Mouse (Mus musculus) right cerebral cortex, adult 18-20 months (tissue): ENCODE measurements around the gene 9330182L06Rik.
A peak's percentile ranks its signal among the peaks of the same experiment; 100 is the strongest.

Experiments used
- DNase-seq: peaks from one replicate; pipeline ENCODE4 v3.0.0; 2022; ENCODE audit warnings: mixed read lengths

The 9330182L06Rik gene

DNA sequence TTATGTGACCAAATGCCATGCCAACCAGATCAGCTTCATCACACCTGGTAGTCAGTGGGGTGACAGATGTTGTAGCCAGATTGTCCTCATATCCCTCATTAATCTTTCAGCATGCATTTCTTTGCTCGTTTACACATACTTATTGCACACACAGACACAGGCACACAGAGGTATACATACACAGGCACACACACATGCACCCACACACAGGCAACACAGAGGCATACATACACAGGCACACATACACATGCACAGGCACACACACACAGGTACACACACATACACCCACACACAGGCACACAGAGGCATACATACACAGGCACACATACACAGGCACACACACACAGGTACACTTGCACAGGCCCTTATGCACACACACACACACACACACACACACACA, 99.0 kb downstream of the 9330182L06Rik start:
- no peak for DNase-seq

DNA sequence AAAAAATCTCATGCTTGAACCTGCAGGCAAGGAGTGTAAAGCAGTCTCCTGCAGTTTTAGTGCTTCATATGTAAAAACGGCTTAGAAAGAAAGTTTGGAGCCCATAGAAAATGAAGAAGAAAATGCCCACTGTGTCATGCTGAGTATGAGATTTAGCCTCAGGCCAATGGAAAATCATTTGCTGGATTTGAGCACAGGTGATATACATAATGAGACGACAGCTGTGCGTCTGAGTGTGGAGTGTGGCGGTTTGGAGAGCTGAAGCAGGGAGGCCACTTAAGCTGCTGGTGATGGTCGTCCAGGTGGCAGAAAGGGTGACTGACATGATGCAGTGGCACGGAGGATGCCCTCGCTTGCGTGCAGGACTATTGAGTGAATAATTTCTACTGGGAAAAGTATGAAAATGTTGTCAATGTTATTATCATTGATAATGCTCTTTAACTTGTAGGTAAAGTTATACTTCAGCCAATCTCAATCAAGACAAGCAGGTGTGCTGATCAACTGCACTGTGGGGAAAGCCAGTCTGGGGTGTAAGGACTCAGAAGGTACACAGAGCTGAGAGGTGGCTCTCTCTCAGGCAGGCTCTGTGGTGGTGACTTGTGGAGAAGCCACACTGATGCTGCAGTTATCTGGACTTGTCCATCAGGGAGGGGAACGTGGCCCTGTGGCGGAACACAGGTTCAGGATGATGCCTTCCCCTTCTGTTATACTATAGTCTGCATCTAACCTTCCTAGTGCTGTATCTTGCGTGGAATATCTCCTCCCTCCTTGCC, 102.2 kb downstream of the 9330182L06Rik start:
- DNase-seq: no peak

GRCm38 (mm10) chr5:9371127-9371526, 105.2 kb downstream of the 9330182L06Rik start:
- DNase-seq: no peak

- DNase-seq: peak; percentile 26
These were observed 107.4 kb downstream of the 9330182L06Rik start for GRCm38 (mm10) chr5:9373341-9373740.

GRCm38 (mm10) chr5:9389968-9390367, 124.0 kb downstream of the 9330182L06Rik start:
- DNase-seq: no peak

GRCm38 (mm10) chr5:9391858-9392393, 126.0 kb downstream of the 9330182L06Rik start:
- DNase-seq: no peak

- no peak for DNase-seq
These were observed 151.2 kb downstream of the 9330182L06Rik start for GRCm38 (mm10) chr5:9417098-9417497.

GRCm38 (mm10) chr5:9417802-9418201, 151.9 kb downstream of the 9330182L06Rik start:
- DNase-seq: no peak

- peak; percentile 14 for DNase-seq
These were observed 154.0 kb downstream of the 9330182L06Rik start for GRCm38 (mm10) chr5:9419964-9420363.

- DNase-seq: no peak
These were observed 158.5 kb downstream of the 9330182L06Rik start for GRCm38 (mm10) chr5:9424464-9424863.

GRCm38 (mm10) chr5:9427165-9427564, 161.2 kb downstream of the 9330182L06Rik start:
- DNase-seq: no peak

- DNase-seq: peak; percentile 61
These were observed 161.8 kb downstream of the 9330182L06Rik start for GRCm38 (mm10) chr5:9427581-9428241.

DNA sequence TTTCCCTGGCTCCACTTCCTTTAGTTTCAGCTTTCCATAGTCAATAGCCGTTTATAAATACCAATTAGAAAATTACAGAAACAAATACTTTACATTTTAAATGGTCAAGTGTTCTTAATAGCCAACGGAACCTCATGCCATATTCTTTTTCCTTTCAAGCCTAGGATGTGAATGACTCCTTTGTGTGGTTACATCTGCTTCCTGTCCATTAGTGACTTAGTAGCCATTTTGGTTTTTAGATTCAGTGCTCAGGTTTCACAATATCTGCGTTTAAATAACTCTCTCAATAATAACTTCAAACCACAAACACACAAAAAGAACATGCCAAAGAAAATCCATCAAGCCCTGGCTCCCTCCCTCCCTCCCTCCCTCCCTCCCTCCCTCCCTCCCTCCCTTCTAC, 162.8 kb downstream of the 9330182L06Rik start:
- DNase-seq: no peak

DNA sequence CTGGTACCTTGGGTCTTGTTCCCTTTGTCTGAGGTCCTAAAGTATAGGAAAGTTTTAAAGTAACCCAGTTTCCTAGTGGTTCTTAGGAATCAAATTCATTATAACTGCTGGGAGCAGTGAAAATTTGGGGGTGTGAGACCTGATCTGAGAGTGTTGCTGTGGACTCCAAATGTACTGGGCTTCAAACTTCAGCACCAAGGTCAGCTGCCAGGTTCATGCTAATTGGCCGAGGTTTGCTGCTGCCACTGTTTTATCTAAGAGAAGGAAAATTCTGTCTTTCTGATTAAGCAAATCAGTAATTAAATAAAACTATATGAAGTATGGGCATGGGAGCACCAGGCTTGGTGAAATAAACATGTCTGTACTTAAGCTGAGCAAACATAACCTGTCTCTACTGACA, 180.2 kb downstream of the 9330182L06Rik start:
- DNase-seq: no peak

DNA sequence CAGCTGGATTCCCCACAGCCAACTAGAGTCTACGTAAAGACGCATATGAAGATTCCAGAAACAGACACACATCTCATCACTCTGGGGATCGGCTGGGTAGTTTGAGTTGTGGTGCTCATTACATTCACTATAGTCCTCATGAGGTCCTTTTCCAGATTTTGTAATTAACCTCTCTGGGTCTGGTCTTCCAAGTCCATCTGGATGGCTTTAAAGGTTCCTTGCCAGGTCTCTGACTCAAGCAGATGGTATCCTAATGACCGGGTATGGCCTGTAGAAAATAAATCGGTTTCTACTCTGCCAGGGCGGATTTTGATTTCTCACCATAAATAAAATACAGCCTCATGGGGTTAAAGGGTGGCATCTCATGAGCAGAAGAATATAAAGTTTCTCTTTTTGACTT, 183.0 kb downstream of the 9330182L06Rik start:
- no peak for DNase-seq

DNA sequence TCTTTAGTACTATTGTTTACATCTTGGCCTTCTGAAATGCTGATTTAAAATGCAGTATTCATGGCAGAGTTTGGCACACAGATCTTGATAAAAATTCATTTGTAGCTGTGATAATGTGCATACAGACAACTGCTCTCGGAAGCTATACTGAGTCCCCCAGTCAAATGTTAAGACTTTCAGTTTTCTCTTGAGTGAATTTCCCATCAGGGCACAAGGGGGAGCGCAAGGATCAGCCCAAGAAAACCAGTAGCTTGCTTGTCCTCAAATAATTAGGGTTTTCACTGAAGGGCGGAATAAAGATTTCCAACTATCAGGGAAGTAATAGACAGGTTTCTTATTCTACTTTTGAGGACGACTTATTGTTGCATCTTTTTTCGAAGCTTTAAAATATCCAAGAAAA, 183.7 kb downstream of the 9330182L06Rik start:
- peak; percentile 60 for DNase-seq

DNA sequence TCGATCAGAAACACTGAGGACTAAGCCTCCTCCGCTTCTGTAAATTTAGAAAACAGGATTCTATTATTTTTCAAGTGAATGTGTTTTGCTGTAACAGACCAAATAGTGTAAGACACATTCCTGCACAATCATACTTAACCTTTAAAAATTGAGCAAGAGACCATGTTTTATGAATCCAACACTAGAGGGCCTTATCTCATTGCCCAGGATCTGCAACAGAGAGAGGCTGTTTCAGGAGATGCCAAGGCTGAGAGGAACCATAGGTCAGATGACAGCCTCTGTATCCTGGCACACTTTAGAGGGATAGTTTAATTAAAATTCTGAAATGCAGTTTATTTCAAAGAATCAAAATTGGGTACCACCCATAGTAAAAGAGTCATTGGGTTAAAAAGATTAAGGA, 187.4 kb downstream of the 9330182L06Rik start:
- no peak for DNase-seq

GRCm38 (mm10) chr5:9477587-9477986, 211.7 kb downstream of the 9330182L06Rik start:
- no peak for DNase-seq

DNA sequence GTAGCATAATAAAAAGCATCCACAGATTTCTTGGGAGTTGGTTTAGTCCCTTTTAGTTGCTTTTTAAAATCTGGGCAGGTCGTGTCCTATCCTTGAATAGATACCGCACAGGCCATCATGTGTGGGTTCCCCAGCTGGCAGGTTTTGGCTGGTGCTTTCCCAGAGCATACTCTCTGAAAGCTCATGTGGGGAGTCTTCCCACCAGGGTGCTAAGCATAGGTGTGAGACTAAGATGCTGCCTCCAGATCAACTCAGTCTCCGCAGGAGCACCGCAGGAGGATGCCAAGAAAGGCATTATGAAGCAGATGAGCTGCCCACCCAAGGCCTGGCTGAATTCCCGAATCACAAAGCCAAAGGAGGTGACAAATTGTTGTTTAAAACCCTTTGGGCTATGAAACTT, 229.5 kb downstream of the 9330182L06Rik start:
- peak; percentile 86 for DNase-seq

DNA sequence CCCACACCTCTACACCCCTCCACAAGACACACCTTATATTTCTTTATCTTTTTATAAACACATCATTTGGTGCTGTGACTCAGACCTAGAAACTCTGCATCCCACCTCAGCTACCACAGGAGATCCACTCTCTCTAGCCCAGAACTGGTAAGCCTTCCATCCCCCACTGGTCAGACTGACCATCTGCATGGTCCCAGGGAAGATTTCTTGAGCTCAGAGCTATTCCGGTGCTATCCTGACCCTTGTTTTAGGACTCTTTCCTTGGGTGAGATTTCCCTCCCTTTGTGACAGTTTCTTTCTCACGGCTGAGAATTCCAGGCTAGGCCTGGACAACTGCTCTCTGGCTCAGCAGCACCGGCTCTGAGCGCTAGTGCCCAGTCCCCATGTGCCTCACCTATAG, 231.3 kb downstream of the 9330182L06Rik start:
- DNase-seq: no peak

GRCm38 (mm10) chr5:9511027-9511426, 245.1 kb downstream of the 9330182L06Rik start:
- no peak for DNase-seq

DNA sequence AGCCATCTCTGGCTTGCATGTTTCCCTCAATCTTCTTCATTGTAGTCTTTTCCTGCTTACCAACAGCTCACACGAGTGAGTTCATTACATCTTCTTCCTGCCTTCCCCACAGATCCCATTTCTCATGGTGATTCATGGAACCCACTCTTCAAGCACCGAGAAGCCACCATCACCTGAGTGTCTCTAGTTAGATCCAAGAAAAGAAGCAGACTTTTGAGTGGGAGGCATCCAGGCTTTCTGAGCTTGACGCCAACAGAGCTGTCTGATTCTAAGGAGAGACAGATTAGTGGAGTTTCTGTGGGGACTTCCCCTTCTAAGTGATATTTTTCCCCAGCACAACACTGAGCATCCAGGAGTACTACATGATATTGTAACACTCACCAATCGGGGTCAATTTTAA, 259.6 kb downstream of the 9330182L06Rik start:
- peak; percentile 15 for DNase-seq
